8 mouse cellular contexts compared by ENCODE assay signal in the genomic region with DNA sequence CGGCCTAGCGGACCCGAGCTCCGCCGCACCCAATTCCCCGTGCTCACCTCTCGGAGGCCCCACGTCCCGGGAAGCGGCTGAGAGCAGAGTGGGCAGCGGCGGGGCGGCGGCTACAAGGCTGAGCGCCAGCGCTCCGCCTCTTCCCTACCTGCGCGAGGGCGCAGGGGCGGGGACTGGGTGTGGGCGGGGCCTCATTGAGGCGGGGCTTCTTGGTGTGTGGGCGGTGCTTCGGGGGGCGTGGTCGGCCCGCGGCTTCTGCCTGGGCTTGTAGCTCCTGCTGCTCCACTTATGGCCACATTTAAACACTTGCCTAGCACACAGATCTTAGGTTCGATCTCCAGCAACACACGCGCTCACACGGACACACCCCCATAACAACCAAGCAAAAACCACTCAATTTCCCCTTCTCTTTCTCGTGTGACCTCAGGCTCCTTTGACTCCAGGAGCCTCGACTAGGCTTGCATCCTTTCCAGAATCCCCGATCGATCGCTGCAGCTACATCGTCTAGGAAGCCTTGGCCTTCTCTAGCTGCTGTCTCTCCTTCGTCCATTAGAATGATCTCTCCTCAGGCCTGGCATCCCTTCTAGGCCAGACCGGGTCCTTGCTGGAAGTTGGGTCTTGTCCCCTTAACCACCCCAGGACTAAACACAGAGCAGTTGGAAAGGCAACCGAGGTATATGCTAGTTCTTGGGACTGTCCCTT. TPM values are rescaled to one million over a fixed set of nuclear protein-coding genes. Genes with fewer than 3 reads are reported as not detected.
DNase-seq lines count a peak whose midpoint lies in the region; ATAC-seq and TF ChIP-seq lines count a peak whose summit lies in the region.

No protein-coding gene starts in this region.

- no peak for TF ChIP-seq EP300 in heart, postnatal 0 days (IDR thresholded peaks at IDR 0.05; ENCODE audit: low read depth)

- H3K27me3 ChIP-seq in heart, postnatal 0 days (ENCODE audit: control insufficient read depth, insufficient read depth, low read length) = no peaks in the 10 kb centered on the region

- H3K4me3 ChIP-seq in heart, postnatal 0 days (ENCODE audit: low read depth, low read length) = peak overlapping the region; percentile 71

- H3K27ac ChIP-seq in heart, postnatal 0 days (ENCODE audit: low read depth) = peak overlapping the region; percentile 60

- peaks cover 45% of the 10 kb centered on the region for H3K4me1 ChIP-seq in heart, postnatal 0 days (ENCODE audit: control insufficient read depth, insufficient read depth)

- peak; percentile 65 for ATAC-seq in erythroblast, adult 5-6 weeks (replicated peaks; ENCODE audit: low FRiP score, poor library complexity, severe bottlenecking)
- ATAC-seq in heart, postnatal 0 days (ENCODE audit: insufficient read depth, low read depth) = peak; percentile 63
- ATAC-seq in cerebellum, adult (ENCODE audit: insufficient number of reproducible peaks, low FRiP score, low TSS enrichment) = no peak

- no peaks in the 10 kb centered on the region for H3K36me3 ChIP-seq in heart, postnatal 0 days (replicated peaks; ENCODE audit: control insufficient read depth, insufficient read depth, low read length)

- H3K4me2 ChIP-seq in heart, postnatal 0 days (ENCODE audit: low read depth, low read length) = peak overlapping the region; percentile 85

- TF ChIP-seq CTCF in heart, postnatal 0 days (IDR thresholded peaks at IDR 0.05; ENCODE audit: low read depth) = no peak

- DNase-seq in B cell, adult 2 months = peak; percentile 95 to 96
- peak; percentile 96 for DNase-seq in ZHBTc4 (ENCODE audit: low read depth, low spot score)
- DNase-seq in heart, postnatal 0 days (ENCODE audit: low spot score) = peak; percentile 56
- DNase-seq in kidney, postnatal 36 days = peak; percentile 85 to 92
- DNase-seq in mesoderm, embryonic 11.5 days (ENCODE audit: low read depth, low spot score) = peak; percentile 82
- peak; percentile 90 to 93 for DNase-seq in spleen, adult 18-20 months

- H3K9me3 ChIP-seq in heart, postnatal 0 days (replicated peaks; ENCODE audit: control insufficient read depth, low read length) = no peaks in the 10 kb centered on the region

- WGBS in heart, postnatal 0 days = 15% methylated on average over 33 of the region's 42 CpGs

- peak overlapping the region; percentile 77 for H3K9ac ChIP-seq in heart, postnatal 0 days (replicated peaks; ENCODE audit: low read depth, low read length)

RNA-seq across cellular contexts. Expression of gene Rhbdf2, which starts 2.5 kb away (rescaled TPM):
- 2.3 and 5.0 TPM in 2 replicates for total RNA-seq in erythroblast, adult 5-6 weeks (2015; ENCODE audit: low replicate concordance)
- 2.8 and 3.2 TPM in 2 replicates for total RNA-seq in erythroblast, adult 5-6 weeks (2017; ENCODE audit: low replicate concordance)
- total RNA-seq in heart, postnatal 0 days (2014; rRNA removed; ENCODE audit: low replicate concordance) = 19.0 and 25.5 TPM in 2 replicates
- 5.8 and 6.1 TPM in 2 replicates for polyA plus RNA-seq in heart, postnatal 0 days (2015; fragmentation: Nextera tagmentation; extraction: Ambion mirVana)

RNA-seq across cellular contexts. Expression of gene Prcd, which starts 29.1 kb away (rescaled TPM):
- total RNA-seq in erythroblast, adult 5-6 weeks (2015; ENCODE audit: low replicate concordance) = not detected in 2 replicates
- total RNA-seq in erythroblast, adult 5-6 weeks (2017; ENCODE audit: low replicate concordance) = not detected in 2 replicates
- total RNA-seq in heart, postnatal 0 days (2014; rRNA removed; ENCODE audit: low replicate concordance) = not detected in 2 replicates
- polyA plus RNA-seq in heart, postnatal 0 days (2015; fragmentation: Nextera tagmentation; extraction: Ambion mirVana) = 2.5 and 2.6 TPM in 2 replicates

RNA-seq across cellular contexts. Expression of gene Cygb, which starts 29.8 kb away (rescaled TPM):
- total RNA-seq in erythroblast, adult 5-6 weeks (2015; ENCODE audit: low replicate concordance) = not detected in 2 replicates
- not detected in 2 replicates for total RNA-seq in erythroblast, adult 5-6 weeks (2017; ENCODE audit: low replicate concordance)
- total RNA-seq in heart, postnatal 0 days (2014; rRNA removed; ENCODE audit: low replicate concordance) = 11.4 and 38.8 TPM in 2 replicates
- 21.1 and 21.6 TPM in 2 replicates for polyA plus RNA-seq in heart, postnatal 0 days (2015; fragmentation: Nextera tagmentation; extraction: Ambion mirVana)

RNA-seq across cellular contexts. Expression of gene Aanat, which starts 38.0 kb away (rescaled TPM):
- not detected in 2 replicates for total RNA-seq in erythroblast, adult 5-6 weeks (2015; ENCODE audit: low replicate concordance)
- not detected in 2 replicates for total RNA-seq in erythroblast, adult 5-6 weeks (2017; ENCODE audit: low replicate concordance)
- not detected in 2 replicates for total RNA-seq in heart, postnatal 0 days (2014; rRNA removed; ENCODE audit: low replicate concordance)
- not detected in 2 replicates for polyA plus RNA-seq in heart, postnatal 0 days (2015; fragmentation: Nextera tagmentation; extraction: Ambion mirVana)

RNA-seq across cellular contexts. Expression of gene Ube2o, which starts 43.0 kb away (rescaled TPM):
- 473 and 508 TPM in 2 replicates for total RNA-seq in erythroblast, adult 5-6 weeks (2015; ENCODE audit: low replicate concordance)
- 800 and 935 TPM in 2 replicates for total RNA-seq in erythroblast, adult 5-6 weeks (2017; ENCODE audit: low replicate concordance)
- 17.2 and 34.8 TPM in 2 replicates for total RNA-seq in heart, postnatal 0 days (2014; rRNA removed; ENCODE audit: low replicate concordance)
- 4.1 and 5.2 TPM in 2 replicates for polyA plus RNA-seq in heart, postnatal 0 days (2015; fragmentation: Nextera tagmentation; extraction: Ambion mirVana)

Comparison
In these comparisons a context has a peak if more than half of its experiments do, and no peak if none do; other contexts are left out.
1. RNA of gene Cygb, which starts 29.8 kb away (total RNA-seq): 11.4 to 38.8 TPM in heart, postnatal 0 days; not detected in erythroblast, adult 5-6 weeks; every median in the first group is over 10 times any median in the second.
2. Peak in every context shown above with its lines, with median percentiles within 50 percentile points of each other: DNase-seq.